ENCODE assay signal across 11 mouse cellular contexts in the genomic region with DNA sequence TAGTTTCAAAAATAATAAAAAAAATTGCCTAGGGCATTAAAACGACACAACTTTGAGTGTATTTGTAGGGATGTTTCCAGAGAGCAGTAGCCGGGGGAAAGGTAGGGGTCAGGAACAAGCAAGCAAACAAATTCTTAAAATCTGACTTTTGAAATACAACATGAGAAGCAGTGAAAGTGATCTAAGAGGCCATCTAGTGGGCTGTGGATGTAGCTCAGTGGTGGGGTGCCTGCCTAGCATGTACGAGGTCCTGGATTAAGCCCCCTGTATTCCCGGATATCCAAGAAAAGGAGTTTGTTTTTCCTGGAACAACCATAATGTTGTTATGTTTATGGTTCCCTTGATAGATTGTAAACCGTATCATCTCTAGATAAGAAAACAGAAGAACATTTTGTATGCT. TPM values are rescaled to one million over a fixed set of nuclear protein-coding genes. Genes with fewer than 3 reads are reported as not detected.
DNase-seq lines count a peak whose midpoint lies in the region; ATAC-seq and TF ChIP-seq lines count a peak whose summit lies in the region.
"Had no signal": no experiment of that assay in that cellular context is flagged by ENCODE, and none has a peak within 500 bp of the region (broad histone marks: within the 10 kb centered on the region; RNA-seq: fewer than 3 reads in every experiment).

No protein-coding gene starts in this region.

- no peak overlapping the region for H3K4me3 ChIP-seq in embryonic facial prominence, embryonic 11.5 days (ENCODE audit: low read depth, low read length)
- H3K4me3 ChIP-seq in embryonic facial prominence, embryonic 10.5 days = no peak overlapping the region
- H3K4me3 ChIP-seq in layer of hippocampus, adult 2 months = no peak overlapping the region

- peak; percentile 16 for DNase-seq in embryonic facial prominence, embryonic 11.5 days (ENCODE audit: low spot score)
- DNase-seq in embryonic facial prominence, embryonic 10.5 days (ENCODE audit: low spot score) = no peak
- no peak for DNase-seq in layer of hippocampus, adult 2 months (ENCODE audit: low spot score in 2 of 2)
- no peak for DNase-seq in layer of hippocampus, postnatal 10 days (ENCODE audit: low spot score in 2 of 2)
- DNase-seq in 416B (ENCODE audit: low read depth) (peak; percentile 55), adipocyte (ENCODE audit: low spot score) (peak; percentile 31)
- no peak for DNase-seq in urinary bladder, postnatal 36 days (ENCODE audit: low spot score in 2 of 2)
- DNase-seq in left cerebral cortex, adult 18-20 months (ENCODE audit: low spot score in 2 of 2) = no peak
- DNase-seq: cerebellum, adult 8-10 months; gastrocnemius, postnatal 36 days; kidney, postnatal 36 days had no signal

- no peak for ATAC-seq in embryonic facial prominence, embryonic 11.5 days (replicated peaks; ENCODE audit: insufficient number of reproducible peaks, low FRiP score, low TSS enrichment, low read depth)

- H3K4me1 ChIP-seq in embryonic facial prominence, embryonic 11.5 days (ENCODE audit: control insufficient read depth, insufficient read depth, low read length) = no peaks in the 10 kb centered on the region
- H3K4me1 ChIP-seq in embryonic facial prominence, embryonic 10.5 days = peaks cover 6% of the 10 kb centered on the region; the same call in 1 of the 2 replicates

- H3K27ac ChIP-seq in embryonic facial prominence, embryonic 11.5 days (replicated peaks; ENCODE audit: low read depth, low read length) = no peak overlapping the region
- H3K27ac ChIP-seq in embryonic facial prominence, embryonic 10.5 days (replicated peaks) = no peak overlapping the region
- no peak overlapping the region for H3K27ac ChIP-seq in layer of hippocampus, adult 2 months

- no peak overlapping the region for H3K4me2 ChIP-seq in embryonic facial prominence, embryonic 11.5 days (ENCODE audit: low read depth, low read length)

- TF ChIP-seq CTCF in layer of hippocampus, adult 2 months (conservative IDR thresholded peaks at IDR 0.05) = peak; percentile 71

- no peak overlapping the region for H3K9ac ChIP-seq in embryonic facial prominence, embryonic 11.5 days (replicated peaks; ENCODE audit: low read length)

- H3K9me3 ChIP-seq in embryonic facial prominence, embryonic 11.5 days (replicated peaks; ENCODE audit: control insufficient read depth, low read length) = no peaks in the 10 kb centered on the region
- H3K9me3 ChIP-seq in embryonic facial prominence, embryonic 10.5 days = no peaks in the 10 kb centered on the region

- H3K36me3 ChIP-seq in embryonic facial prominence, embryonic 11.5 days (replicated peaks; ENCODE audit: control insufficient read depth, insufficient read depth, low read depth, low read length) = no peaks in the 10 kb centered on the region
- H3K36me3 ChIP-seq in embryonic facial prominence, embryonic 10.5 days (replicated peaks) = no peaks in the 10 kb centered on the region

- no peaks in the 10 kb centered on the region for H3K27me3 ChIP-seq in embryonic facial prominence, embryonic 11.5 days (ENCODE audit: control insufficient read depth, insufficient read depth, low read length)
- no peaks in the 10 kb centered on the region for H3K27me3 ChIP-seq in embryonic facial prominence, embryonic 10.5 days (replicated peaks; ENCODE audit: low read depth, poor library complexity, severe bottlenecking)

- WGBS in embryonic facial prominence, embryonic 11.5 days = 36% methylated on average over 5 of the region's 5 CpGs
- 38% methylated on average over 5 of the region's 5 CpGs for WGBS in embryonic facial prominence, embryonic 10.5 days

RNA-seq across cellular contexts. Expression of gene Nkrf, which starts 3.8 kb away (rescaled TPM):
- polyA plus RNA-seq in embryonic facial prominence, embryonic 11.5 days (2014; fragmentation: Nextera tagmentation; extraction: Ambion mirVana) = 2.9 and 3.4 TPM in 2 replicates
- 2.4 and 2.5 TPM in 2 replicates for polyA plus RNA-seq in embryonic facial prominence, embryonic 10.5 days (2016; fragmentation: Nextera tagmentation; extraction: Ambion mirVana)
- 10 to 100 TPM; 29.7 to 32.2 TPM for total RNA-seq in layer of hippocampus, adult 2 months (2021)
- 10 to 100 TPM; 28.3 to 31.2 TPM for total RNA-seq in layer of hippocampus, postnatal 10 days (2021)
- 10 to 100 TPM; 37.5 to 38.0 TPM for total RNA-seq in left cerebral cortex, adult 18-20 months (2021)

RNA-seq across cellular contexts. Expression of gene C330007P06Rik, which starts 32.6 kb away (rescaled TPM):
- polyA plus RNA-seq in embryonic facial prominence, embryonic 11.5 days (2014; fragmentation: Nextera tagmentation; extraction: Ambion mirVana) = 45.1 and 53.3 TPM in 2 replicates
- polyA plus RNA-seq in embryonic facial prominence, embryonic 10.5 days (2016; fragmentation: Nextera tagmentation; extraction: Ambion mirVana) = 34.1 and 35.4 TPM in 2 replicates
- 10 to 100 TPM; 40.4 TPM for total RNA-seq in layer of hippocampus, adult 2 months (2021)
- 10 to 100 TPM; 31.5 to 32.3 TPM for total RNA-seq in layer of hippocampus, postnatal 10 days (2021)
- total RNA-seq in left cerebral cortex, adult 18-20 months (2021) = 10 to 100 TPM; 36.9 to 39.0 TPM

RNA-seq across cellular contexts. Expression of gene Ube2a, which starts 32.8 kb away (rescaled TPM):
- polyA plus RNA-seq in embryonic facial prominence, embryonic 11.5 days (2014; fragmentation: Nextera tagmentation; extraction: Ambion mirVana) = 136 and 139 TPM in 2 replicates
- polyA plus RNA-seq in embryonic facial prominence, embryonic 10.5 days (2016; fragmentation: Nextera tagmentation; extraction: Ambion mirVana) = 126 and 130 TPM in 2 replicates
- 10 to 100 TPM; 52.0 to 53.8 TPM for total RNA-seq in layer of hippocampus, adult 2 months (2021)
- 10 to 100 TPM; 56.7 to 60.6 TPM for total RNA-seq in layer of hippocampus, postnatal 10 days (2021)
- 10 to 100 TPM; 44.1 to 50.3 TPM for total RNA-seq in left cerebral cortex, adult 18-20 months (2021)

Comparison
In these comparisons a context has a peak if more than half of its experiments do, and no peak if none do; other contexts are left out.
1. DNase-seq: peak in embryonic facial prominence, embryonic 11.5 days (single experiment), 416B (single experiment) and adipocyte (single experiment); none in embryonic facial prominence, embryonic 10.5 days (single experiment), layer of hippocampus, adult 2 months (0 of 2), layer of hippocampus, postnatal 10 days (0 of 2), urinary bladder, postnatal 36 days (0 of 2) and left cerebral cortex, adult 18-20 months (0 of 2).